Mouse (Mus musculus) CH12F3 (cell line): Measurements from ENCODE around the gene Pelp1.

Experiments
- in situ Hi-C: fragments of 300-500 bp; cut with MboI; formaldehyde crosslinking; loops from 2 replicates; pipeline ENCODE4 v1.14.3; 2020; ENCODE audit warnings: low sequenced_read_pairs

Pelp1 gene

DNA sequence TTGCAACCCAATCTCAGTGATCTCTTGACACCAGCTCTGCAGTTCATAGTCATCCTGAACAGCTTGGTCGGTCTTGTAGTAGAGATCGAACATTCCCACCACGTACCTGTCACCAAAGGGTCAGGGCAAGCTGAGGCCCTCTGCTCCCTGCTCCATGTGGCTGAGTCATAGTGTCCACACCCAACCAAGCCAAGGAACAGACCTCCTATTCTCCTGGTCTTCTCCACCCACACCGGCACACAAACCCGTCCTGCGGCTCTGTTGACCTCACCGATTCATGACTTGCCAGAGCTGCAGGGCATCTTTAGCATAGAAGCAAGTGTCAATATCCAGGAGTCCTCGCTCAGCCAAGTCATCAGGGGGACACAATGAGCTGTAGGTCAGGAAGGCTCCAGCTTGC, 64.3 kb downstream of the Pelp1 start:
- in situ Hi-C loops: no loop called here

DNA sequence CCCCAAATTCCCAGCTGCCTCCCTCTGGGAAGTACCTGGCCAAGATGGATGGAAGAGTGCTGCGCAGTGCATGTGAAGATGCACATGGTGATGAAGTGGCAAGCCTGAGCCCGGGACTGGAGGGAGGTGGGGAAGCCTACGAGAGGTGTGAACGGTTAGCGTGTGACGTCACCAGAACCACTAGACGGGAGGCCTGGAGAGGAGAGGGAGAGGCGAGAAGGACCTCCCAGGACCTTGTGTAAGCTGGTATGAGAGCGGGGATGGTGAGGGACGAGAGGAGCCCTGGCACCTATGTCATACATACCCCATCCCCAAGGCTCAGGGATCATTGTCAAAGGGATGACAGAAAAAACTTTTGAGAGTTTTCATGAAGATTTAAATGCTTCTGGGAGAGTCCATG, 64.8 kb downstream of the Pelp1 start:
- in situ Hi-C loops: no loop called here
